Mouse (Mus musculus) left cerebral cortex, adult 18-20 months (tissue): ENCODE data around the gene Rnf141. TPM values are rescaled to one million over a fixed set of nuclear protein-coding genes. Genes with fewer than 3 reads are reported as not detected.
A peak's percentile ranks its signal among the peaks of the same experiment; 100 is the strongest.

Experiments used
- DNase-seq, 2 experiments: peaks; one replicate each; pipeline ENCODE4 v3.0.0; 2021 to 2022; ENCODE audit warnings: low spot score in 2 of 2, mixed read lengths in 1 of 2
- long read RNA-seq, 2 experiments: library from polyadenylated mRNA; stranded (forward); transcript quantifications; one replicate each; pipeline ENCODE4 v2.0.0; 2021
- total RNA-seq, 2 experiments: library from RNA; stranded (reverse); gene quantifications; 2 replicates each; pipeline ENCODE4 v1.2.3; 2021

The Rnf141 gene
- total RNA-seq: 10 to 100 TPM; 76.2 to 85.0 TPM
- long read RNA-seq, experiment 1, full-length matches to known transcripts: 54 of 76 reads
- long read RNA-seq, experiment 1, partial matches to known transcripts: 0 of 76 reads
- long read RNA-seq, experiment 1, other reads (novel, unspliced or antisense): 22 of 76 reads
- long read RNA-seq, experiment 2, full-length matches to known transcripts: 21 of 37 reads
- long read RNA-seq, experiment 2, partial matches to known transcripts: 3 of 37 reads
- long read RNA-seq, experiment 2, other reads (novel, unspliced or antisense): 13 of 37 reads

GRCm38 (mm10) chr7:110843916-110844874 is at the start of gene Rnf141:
Gene Rnf141, minus strand, starts transcription at chr7:110844457.
- DNase-seq: peak; percentile 93 to 94

DNA sequence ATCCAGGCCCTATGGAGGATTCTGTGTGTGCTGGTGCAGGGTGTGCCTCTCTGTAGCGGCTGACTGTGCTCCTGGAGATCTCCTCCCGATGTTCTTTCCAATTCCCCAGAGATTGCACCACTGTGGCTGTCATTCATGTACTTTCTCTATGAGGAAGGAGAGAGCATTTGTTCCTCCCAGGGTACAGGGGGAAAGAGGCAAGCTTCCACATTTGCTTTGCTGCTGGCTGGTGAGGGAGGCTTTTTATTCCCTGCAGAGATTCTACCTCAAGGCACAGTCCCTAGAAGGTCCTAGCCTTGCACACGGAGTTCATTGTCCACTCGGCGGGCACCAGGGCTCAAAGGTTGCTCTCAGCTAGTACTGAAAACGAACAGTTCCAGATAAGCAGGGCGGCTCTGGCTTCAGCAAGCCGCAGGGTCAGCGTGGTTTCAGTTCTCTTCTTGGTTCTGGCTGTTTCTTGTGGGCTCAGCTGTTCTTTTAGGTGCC is 47.3 kb upstream of the Rnf141 start:
- no peak for DNase-seq

GRCm38 (mm10) chr7:110881746-110882333 is 37.6 kb upstream of the Rnf141 start:
- DNase-seq: no peak

DNA sequence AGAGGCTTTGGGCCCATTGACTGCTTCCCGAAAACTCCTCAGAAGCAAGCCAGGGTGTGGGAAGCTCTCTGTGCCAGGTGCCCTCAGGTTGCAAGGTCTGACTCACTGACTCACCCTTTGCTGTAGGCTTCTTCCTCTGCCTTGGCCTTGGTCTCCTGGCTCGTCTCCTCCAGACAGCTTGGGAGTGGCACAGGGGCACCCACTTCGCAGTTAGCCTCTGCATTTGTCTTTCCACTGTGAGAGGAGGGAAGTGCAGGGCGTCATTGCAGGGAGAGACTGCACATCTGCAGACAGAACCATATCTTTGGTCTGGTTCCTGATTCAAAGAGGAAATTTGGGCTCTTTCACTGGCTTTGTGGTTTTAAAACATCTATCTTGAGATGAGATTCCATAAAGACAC is 33.8 kb upstream of the Rnf141 start:
- no peak for DNase-seq

DNA sequence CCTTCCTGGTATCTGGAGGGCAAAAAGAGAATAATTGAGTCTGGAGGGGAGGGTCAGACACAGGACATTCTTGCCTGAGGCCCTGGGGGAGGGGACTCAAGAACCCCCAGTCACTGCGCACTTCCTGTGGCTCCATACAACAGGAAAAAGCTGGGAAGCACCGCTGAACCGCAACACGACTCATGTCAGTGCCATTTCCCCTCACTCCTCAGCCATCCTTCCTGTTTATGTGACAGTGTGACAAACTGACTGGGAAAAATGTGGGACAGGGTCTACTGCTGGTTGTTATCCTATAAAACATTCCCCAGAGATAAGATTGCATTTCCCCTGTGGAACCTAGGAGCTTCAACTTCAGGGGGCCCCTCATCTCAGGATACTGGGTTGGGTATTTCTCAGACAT is 32.7 kb upstream of the Rnf141 start:
- DNase-seq: no peak

DNA sequence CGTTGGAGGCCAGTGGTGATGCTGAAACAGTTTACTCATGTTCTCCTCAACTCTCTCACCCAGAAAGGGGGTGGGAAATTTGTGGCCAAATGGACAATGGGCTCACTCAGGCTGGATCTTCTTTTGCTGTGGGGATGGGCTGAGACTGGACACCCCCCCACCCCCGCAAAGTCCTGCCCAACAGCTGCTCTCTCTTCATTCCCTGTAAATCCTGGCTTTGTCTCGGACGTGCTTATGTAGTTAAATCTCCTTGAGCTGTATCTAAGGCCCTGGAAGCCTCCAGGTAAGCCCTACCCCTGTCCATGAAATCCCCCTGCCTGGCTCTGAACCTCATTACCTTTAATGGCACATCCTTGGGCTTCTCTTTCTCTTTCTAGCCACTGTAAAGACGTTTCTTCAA is 24.6 kb upstream of the Rnf141 start:
- DNase-seq: no peak

GRCm38 (mm10) chr7:110867116-110867515 is 22.9 kb upstream of the Rnf141 start:
- no peak for DNase-seq

- DNase-seq: no peak
Measured at GRCm38 (mm10) chr7:110866021-110866420, 21.8 kb upstream of the Rnf141 start.

DNA sequence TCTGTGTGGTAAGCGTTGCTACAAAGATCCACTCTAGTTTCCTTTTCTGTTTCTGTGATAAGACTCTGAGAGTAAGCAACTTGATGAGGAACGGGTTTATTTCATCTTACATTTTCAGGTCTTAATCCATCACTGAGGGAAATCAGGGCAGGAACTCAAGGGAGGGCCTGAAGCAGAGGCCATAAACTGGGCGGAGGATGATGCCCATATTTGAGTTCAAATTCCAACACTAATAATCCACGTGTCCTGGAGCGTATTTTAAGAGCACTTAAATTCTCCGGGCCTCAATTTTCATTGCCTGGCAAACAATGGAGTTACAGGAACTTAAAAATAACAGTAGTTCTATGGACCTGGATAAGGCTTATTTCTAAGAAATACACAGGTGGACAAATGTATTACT is 21.3 kb upstream of the Rnf141 start:
- DNase-seq: no peak

GRCm38 (mm10) chr7:110865038-110865437 is 20.8 kb upstream of the Rnf141 start:
- no peak for DNase-seq

- DNase-seq: no peak
Measured at GRCm38 (mm10) chr7:110862751-110863289, 18.6 kb upstream of the Rnf141 start, which contains the start of gene Lyve1. Gene Lyve1, minus strand, starts transcription at chr7:110863239.

DNA sequence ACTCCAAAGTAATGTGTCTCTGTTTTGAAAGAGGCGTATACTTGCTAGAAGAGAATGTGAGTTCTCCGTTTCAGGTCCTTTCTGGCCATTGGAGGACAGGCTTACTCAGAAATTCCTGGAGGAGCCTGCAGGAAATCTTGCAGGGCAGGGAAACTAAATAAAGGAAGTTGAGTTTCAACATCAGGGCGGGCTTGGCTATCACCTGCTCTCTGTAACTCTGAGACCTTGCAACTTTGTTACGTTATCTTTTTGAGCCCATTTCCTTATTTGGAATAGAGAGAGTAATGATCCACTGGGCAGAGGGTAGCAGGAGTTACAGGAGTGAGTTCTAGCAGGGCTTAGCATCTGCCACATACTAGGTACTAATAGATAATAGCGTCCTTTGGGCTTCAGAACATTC is 15.9 kb upstream of the Rnf141 start:
- DNase-seq: no peak

DNA sequence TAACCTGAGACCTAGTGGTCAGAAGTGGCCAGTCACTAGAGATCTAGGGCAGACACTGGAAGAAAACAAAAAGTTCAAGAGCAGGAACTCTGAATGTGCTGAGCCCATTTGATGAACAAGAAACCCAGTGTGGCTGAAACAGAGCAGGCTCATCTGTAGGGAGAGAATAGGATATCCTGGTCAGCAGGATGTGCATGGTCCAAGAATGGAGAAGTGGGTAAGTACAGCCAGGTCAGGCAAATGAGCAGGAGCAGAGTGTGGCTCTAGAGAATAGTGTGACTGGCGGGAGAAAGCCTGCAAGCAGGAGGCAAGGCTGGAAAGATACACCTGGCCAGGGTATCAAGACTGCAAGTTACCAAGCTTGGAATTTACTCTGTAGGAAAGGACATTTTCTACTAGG is 11.3 kb upstream of the Rnf141 start:
- DNase-seq: no peak

- DNase-seq: no peak
Measured at GRCm38 (mm10) chr7:110854927-110855546, 10.8 kb upstream of the Rnf141 start.

DNA sequence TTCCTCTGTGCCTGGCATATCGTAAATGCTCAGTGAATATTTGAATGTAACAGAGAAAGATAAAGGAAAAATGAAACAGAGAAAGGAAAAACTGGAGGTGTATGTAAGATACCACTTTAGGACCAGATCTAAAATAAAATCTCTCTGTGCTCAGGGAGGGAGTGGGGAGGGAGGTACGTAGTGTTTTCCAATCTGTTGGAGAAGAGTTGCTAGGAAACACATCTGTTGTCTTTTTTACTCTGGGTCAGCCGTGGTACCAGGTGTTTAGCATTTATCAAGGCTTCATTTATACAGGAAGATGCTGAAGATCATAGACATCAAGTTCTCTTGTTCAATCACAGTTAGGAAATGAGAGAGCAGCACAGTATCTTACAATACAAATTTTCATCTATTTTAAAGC is 10.3 kb upstream of the Rnf141 start:
- DNase-seq: peak in 1 of 2 experiments; percentile 18

DNA sequence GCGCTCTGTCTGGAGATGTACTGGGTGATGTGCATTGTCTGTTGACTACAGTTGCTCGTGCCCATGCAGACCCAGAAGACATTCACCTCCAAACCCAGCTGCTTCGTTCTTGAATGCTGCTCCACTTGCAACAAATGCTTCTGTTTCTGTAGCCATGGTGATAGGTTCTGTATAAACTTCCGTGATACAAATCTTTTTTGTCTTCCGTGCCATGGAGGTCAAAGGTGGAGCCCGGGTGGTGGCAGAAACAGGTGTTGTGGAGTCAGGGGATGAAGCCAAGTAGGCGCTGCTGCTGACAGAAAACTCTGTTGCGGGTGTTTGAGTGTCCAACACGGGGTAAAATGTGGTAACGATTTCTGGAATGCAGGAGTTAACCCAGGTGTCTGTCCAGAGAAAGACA is 9.4 kb upstream of the Rnf141 start:
- peak in 1 of 2 experiments; percentile 4 for DNase-seq

DNA sequence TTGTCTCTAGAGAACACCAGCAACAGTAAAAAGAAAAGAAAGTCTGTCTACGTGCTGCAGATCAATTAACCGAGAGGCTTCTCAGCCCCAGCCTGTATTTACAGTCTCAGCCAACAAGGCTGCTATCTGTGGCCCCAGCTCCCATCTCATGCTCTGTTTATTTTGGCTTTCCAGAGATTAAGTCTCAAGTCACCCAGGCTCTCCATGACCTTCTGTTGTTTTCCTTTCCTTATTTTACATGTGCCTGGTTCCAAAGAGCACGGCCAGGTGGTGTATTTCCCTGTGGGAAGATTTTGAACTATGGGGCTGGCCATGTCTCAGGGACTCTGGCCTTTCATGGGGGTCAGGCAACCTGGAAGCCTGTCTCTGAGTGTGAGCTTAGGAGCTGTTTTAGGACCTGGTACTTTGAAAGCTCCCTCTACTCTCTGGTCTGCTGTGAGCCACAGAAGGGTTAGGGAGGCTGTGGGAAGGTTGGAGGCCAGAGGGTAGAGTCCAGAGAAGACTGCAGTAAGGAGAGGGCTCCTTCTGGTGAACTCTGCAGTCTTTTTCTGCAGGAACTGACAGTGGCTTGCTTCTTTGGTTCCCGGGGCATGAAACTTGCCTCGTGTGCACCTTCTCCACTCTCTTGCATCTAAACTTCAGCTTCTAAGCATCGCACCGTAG is 7.4 kb upstream of the Rnf141 start:
- DNase-seq: no peak

DNA sequence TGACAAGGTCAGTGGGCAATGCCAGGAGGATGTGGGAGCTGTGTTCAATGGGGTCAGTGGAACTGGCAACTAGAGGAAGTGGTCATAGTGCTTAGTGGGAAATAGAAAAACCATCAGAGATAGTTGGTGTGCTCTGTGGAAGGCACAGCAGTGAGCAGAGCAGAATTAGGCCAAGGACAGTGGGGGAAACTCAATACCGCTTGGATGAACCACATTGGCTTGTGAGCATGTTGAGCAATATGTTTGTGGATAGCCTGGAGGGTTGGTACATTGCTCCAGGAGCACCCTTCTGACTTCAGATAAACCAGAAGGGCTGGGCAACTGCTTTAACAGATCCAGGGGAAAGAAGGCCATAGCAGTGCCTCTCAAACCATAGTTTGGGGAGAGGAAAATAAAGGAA is 4.1 kb upstream of the Rnf141 start:
- no peak for DNase-seq

- no peak for DNase-seq
Measured at GRCm38 (mm10) chr7:110847321-110847720, 3.1 kb upstream of the Rnf141 start.

GRCm38 (mm10) chr7:110840332-110840731 is 3.9 kb downstream of the Rnf141 start:
- DNase-seq: no peak
